Mouse (Mus musculus) kidney, adult 11 months (tissue): ENCODE measurements at regions not wholly inside any gene's neighbourhood (a gene's known extent, or its start where the extent isn't known, plus 50 kb on each side); places are given as distances from the start of the nearest gene placed in this dataset.
A peak's percentile ranks its signal among the peaks of the same experiment; 100 is the strongest.

Source experiments
- DNase-seq: peaks from one replicate; pipeline ENCODE4 v3.0.0; 2022

GRCm38 (mm10) chr13:97604451-97604850 is 156.0 kb downstream of the Gm10260 start:
- DNase-seq: no peak

- DNase-seq: no peak
Measured at GRCm38 (mm10) chr13:97601135-97601730, 159.2 kb downstream of the Gm10260 start.

DNA sequence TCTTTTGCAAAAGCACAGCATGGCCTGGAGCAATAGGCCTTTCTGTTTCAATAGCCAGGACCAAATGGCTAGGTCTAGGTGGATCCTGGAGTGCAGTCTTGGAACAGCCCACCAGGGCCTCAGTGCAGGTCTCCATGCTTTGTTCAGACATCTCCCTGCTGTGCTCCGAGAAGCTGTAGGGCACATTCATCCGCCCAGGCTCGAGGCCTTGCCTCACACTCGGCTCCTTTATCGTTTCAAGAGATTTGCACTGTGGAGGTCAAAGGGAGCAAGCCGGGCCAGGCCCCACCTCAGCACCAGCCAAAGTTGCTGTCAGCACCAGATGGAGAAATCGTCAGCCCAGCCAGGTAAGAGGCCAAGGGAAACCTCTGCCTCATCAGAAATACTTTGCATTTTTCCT is 160.3 kb downstream of the Gm10260 start:
- no peak for DNase-seq

GRCm38 (mm10) chr13:97598507-97599431 is 161.7 kb downstream of the Gm10260 start:
- DNase-seq: peak; percentile 22

DNA sequence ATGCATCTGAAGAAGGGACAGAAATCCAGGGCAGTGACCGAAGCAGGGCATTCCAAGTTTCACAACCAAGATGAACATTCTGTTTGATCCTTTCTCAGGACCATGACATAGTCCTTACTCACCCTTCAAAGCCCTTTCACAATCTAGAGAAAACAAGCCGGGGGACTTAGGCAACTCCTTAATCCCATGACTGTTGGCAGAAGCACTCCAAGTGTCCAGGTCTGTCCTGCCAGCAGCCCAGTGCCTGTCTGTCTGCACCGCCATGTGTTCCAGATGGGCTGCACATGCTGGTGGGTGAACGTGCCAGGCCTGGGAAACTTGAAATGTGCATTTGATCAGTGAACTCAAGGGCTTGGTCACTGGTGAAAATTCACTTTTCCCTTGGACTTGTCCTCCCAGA is 165.6 kb downstream of the Gm10260 start:
- no peak for DNase-seq

- no peak for DNase-seq
Measured at GRCm38 (mm10) chr13:97589626-97590025, 170.8 kb downstream of the Gm10260 start.

- no peak for DNase-seq
Measured at GRCm38 (mm10) chr13:97588085-97588484, 172.3 kb downstream of the Gm10260 start.

- no peak for DNase-seq
Measured at GRCm38 (mm10) chr13:97587088-97587487, 173.3 kb downstream of the Gm10260 start.

DNA sequence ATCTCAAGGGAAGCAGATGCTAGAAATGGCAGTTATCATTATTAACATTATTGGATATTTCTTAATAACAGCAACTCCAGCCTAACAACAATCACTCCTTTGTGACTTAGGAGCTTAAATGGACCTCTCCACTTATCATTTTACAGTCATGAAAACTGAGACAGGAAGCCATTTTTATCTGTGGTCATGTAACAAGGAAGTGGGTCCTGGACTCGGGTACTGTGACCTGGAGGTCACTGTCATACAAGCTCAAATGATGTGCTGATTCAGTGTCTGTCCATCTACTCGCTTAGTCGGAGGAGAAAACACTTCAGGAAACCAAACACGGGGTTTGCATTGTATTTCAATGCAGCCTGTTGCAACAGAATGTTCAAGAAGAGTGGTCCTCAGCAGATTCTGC is 176.4 kb downstream of the Gm10260 start:
- DNase-seq: no peak

GRCm38 (mm10) chr13:97581380-97581779 is 179.1 kb downstream of the Gm10260 start:
- DNase-seq: no peak

GRCm38 (mm10) chr13:97580241-97580874 is 180.1 kb downstream of the Gm10260 start:
- peak; percentile 34 for DNase-seq

- DNase-seq: no peak
Measured at GRCm38 (mm10) chr13:97578595-97578994, 181.8 kb downstream of the Gm10260 start.

DNA sequence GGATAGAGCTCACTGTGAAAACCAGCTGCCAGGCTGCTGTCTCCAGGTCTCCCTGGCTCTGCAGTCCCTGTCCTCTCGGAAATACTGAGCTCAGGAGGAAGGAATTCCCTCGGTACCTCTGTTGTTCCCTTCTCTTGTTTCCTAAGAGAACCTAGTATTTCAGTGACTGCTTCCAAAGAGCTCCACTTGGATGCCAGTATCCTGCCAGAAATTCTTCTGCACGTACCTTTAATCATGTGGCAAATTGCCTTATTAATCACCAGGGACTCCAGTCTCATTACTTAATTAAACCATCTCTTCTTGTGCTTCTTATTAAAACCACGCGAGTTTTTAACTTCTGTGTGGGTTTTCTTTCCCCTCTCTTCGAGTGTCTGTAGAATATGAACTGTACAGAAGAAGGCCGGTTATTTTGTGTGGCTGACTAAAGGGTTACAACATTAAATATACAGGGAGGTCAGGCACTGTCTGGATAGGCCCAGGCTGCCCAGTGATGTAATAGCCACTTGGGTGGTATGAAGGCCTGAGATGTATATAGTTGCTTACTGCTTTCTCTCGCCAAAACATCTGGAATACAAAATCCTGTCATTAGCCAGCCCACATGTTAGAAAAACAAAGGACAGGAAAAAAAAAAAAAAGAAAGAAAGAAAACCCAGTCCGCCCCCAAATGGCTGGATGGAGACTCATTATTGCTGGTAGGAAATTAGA is 183.2 kb downstream of the Gm10260 start:
- no peak for DNase-seq

GRCm38 (mm10) chr13:97573601-97574000 is 186.8 kb downstream of the Gm10260 start:
- DNase-seq: no peak

- no peak for DNase-seq
Measured at GRCm38 (mm10) chr13:97572352-97572751, 188.1 kb downstream of the Gm10260 start.

- peak; percentile 38 for DNase-seq
Measured at GRCm38 (mm10) chr13:97570009-97570408, 190.4 kb downstream of the Gm10260 start.

DNA sequence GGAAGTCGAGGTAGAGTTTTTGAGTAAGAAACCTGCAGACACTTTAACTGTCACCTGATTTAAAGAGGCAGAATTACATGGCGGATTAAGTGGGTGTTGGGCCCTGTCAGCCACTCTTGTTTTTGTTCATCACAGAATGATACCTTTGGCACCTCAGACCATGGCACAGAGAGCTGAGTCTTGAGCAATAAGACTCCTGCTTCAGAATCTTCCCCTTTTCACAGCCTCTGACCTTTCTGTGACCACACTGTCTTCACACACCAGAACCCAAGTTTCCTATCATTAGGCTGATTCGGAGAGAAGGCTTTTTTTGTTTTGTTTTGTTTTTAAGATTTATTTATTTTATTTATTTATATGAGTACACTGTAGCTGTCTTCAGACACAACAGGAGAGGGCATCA is 192.8 kb downstream of the Gm10260 start:
- no peak for DNase-seq

GRCm38 (mm10) chr13:97566071-97566470 is 194.4 kb downstream of the Gm10260 start:
- DNase-seq: no peak

DNA sequence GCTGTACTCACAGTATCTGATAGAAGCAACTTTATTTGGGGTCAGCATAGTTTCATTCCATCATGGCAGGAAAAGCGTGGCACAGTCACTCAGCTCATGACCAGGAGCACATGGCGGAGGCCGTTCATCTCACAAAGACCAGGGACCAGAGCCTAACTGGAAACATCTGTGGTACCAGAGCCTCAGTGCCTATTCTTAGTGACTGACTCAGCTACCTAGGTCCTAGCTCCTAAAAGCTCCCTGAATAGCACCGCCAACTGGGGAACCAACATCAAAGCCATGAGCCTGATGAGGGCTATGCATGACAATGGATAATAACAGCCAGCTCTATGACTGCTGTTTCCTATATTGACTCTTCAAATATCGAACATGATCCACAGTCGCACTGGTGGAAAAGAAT is 198.2 kb downstream of the Gm10260 start:
- DNase-seq: no peak

- no peak for DNase-seq
Measured at GRCm38 (mm10) chr13:97560789-97561188, 199.6 kb downstream of the Gm10260 start.

- no peak for DNase-seq
Measured at GRCm38 (mm10) chr13:97559611-97560385, 200.6 kb downstream of the Gm10260 start.

- DNase-seq: no peak
Measured at GRCm38 (mm10) chr13:97558884-97559283, 201.5 kb downstream of the Gm10260 start.
